Mouse (Mus musculus) liver, embryonic 14.5 days (tissue): Measurements from ENCODE around the gene Soat2.

ENCODE experiments used
- CTCF ChIP-seq: IDR thresholded peaks from 2 replicates; pipeline ENCODE4 v1.5.1; 2016; ENCODE audit warnings: antibody characterized with exemption, low read depth, control low read depth
- EP300 ChIP-seq: IDR thresholded peaks from 2 replicates; pipeline ENCODE4 v1.6.1; 2016; ENCODE audit warnings: antibody characterized with exemption, low read depth

DNA sequence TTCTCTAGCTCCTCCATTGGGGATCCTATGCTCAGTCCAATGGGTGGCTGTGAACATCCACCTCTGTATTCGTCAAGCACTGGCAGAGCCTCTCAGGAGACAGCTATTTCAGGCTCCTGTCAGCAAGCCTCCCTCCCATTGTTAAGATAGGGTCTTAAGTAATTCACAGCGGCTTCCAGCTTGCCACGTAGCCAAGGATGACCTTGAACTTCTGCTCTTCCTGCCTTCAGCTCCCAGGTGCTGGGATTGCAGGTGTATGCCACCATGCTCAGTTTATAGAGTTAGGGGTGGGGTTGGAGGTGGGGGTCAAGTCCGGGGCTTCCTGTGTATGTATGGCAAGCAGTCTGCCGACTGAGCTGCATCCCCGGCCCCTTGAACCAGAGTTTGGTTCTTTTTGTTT is 61.6 kb downstream of the Soat2 start:
- no peak for TF ChIP-seq EP300
- TF ChIP-seq CTCF: no peak
